Mouse (Mus musculus): ENCODE data around the gene Phf12.

Phf12 gene

GRCm38 (mm10) chr11:78072425-78073130 lies 90.0 kb downstream of the Phf12 start:
- no peak for DNase-seq (ENCODE audit: low read depth, low spot score)

GRCm38 (mm10) chr11:78073577-78074276 lies 91.2 kb downstream of the Phf12 start:
- no peak for DNase-seq (ENCODE audit: low read depth, low spot score)

GRCm38 (mm10) chr11:78074277-78074652 lies 91.7 kb downstream of the Phf12 start:
- DNase-seq (ENCODE audit: low read depth, low spot score): no peak

GRCm38 (mm10) chr11:78074666-78075065 lies 92.1 kb downstream of the Phf12 start:
- no peak for DNase-seq (ENCODE audit: low read depth, low spot score)
